Mouse (Mus musculus): ENCODE data around the gene Pdpk1.

GRCm38 (mm10) chr17:24149421-24149820, 1.3 kb downstream of the Pdpk1 start:
- TF ChIP-seq CTCF (IDR thresholded peaks at IDR 0.05; ENCODE audit: borderline replicate concordance, control insufficient read depth, extremely low read depth, insufficient read depth, low read length, poor library complexity) = no peak
- no peak for TF ChIP-seq POLR2A (IDR thresholded peaks at IDR 0.05; ENCODE audit: control insufficient read depth, extremely low read depth, insufficient read depth, low read length, poor library complexity)
